Mouse (Mus musculus): ENCODE results near the gene Filip1l. TPM values are rescaled to one million over a fixed set of nuclear protein-coding genes. Genes with fewer than 3 reads are reported as not detected.

Gene Filip1l
- polyA plus RNA-seq, 1 experiment from 2014 or later = 26.0 TPM

DNA sequence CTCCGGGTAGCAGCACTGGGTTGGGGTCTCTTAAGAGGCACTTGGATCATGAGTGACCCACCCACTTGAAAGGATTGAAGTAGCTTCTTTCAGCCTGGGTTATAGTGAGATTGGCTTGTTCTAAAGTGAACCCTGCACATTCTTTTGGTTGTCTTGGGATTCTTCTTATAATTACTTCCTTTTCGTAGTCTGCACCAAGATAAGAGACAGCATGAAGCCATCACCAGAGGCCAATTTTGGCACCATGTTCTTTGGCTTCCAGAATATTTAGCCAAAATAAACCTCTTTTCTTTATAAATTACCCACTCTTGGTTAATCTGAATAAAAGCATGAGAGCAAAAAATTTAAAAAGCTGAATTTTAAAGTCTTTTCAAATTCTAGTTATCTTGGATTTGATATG lies 117.0 kb downstream of the Filip1l start:
- H3K4me3 ChIP-seq (ENCODE audit: low read depth, low read length) = no peak overlapping the region
- no peaks in the 10 kb centered on the region for H3K9me3 ChIP-seq (replicated peaks; ENCODE audit: control insufficient read depth, low read length)
- H3K27ac ChIP-seq (ENCODE audit: low read depth, low read length) = no peak overlapping the region
- H3K27me3 ChIP-seq (ENCODE audit: control insufficient read depth, insufficient read depth, low read length) = no peaks in the 10 kb centered on the region
- no peak overlapping the region for H3K4me2 ChIP-seq
- H3K9ac ChIP-seq (ENCODE audit: low read depth, low read length) = no peak overlapping the region
- no peaks in the 10 kb centered on the region for H3K36me3 ChIP-seq (ENCODE audit: control insufficient read depth, insufficient read depth, low read length)
- WGBS (ENCODE audit: insufficient replicate concordance) = 77% methylated on average over 2 of the region's 2 CpGs
- ATAC-seq (replicated peaks; ENCODE audit: insufficient number of reproducible peaks, low FRiP score, low TSS enrichment) = no peak
- no peaks in the 10 kb centered on the region for H3K4me1 ChIP-seq (ENCODE audit: control insufficient read depth, insufficient read depth, low read length)

- H3K9me3 ChIP-seq (replicated peaks; ENCODE audit: control insufficient read depth, low read length) = no peaks in the 10 kb centered on the region
- H3K4me1 ChIP-seq (ENCODE audit: control insufficient read depth, insufficient read depth, low read length) = no peaks in the 10 kb centered on the region
- H3K27me3 ChIP-seq (ENCODE audit: control insufficient read depth, insufficient read depth, low read length) = no peaks in the 10 kb centered on the region
- no peak overlapping the region for H3K4me3 ChIP-seq (ENCODE audit: low read depth, low read length)
- 85% methylated on average over 12 of the region's 12 CpGs for WGBS (ENCODE audit: insufficient replicate concordance)
- H3K4me2 ChIP-seq = no peak overlapping the region
- no peak overlapping the region for H3K9ac ChIP-seq (ENCODE audit: low read depth, low read length)
- H3K27ac ChIP-seq (ENCODE audit: low read depth, low read length) = no peak overlapping the region
- no peaks in the 10 kb centered on the region for H3K36me3 ChIP-seq (ENCODE audit: control insufficient read depth, insufficient read depth, low read length)
- ATAC-seq (replicated peaks; ENCODE audit: insufficient number of reproducible peaks, low FRiP score, low TSS enrichment) = no peak
Observed at GRCm38 (mm10) chr16:57470286-57470830, 117.5 kb downstream of the Filip1l start.

- no peaks in the 10 kb centered on the region for H3K4me1 ChIP-seq (ENCODE audit: control insufficient read depth, insufficient read depth, low read length)
- H3K27ac ChIP-seq (ENCODE audit: low read depth, low read length) = no peak overlapping the region
- no peaks in the 10 kb centered on the region for H3K27me3 ChIP-seq (ENCODE audit: control insufficient read depth, insufficient read depth, low read length)
- 0 out of 2 replicates have a peak, but pooled peaks cover 2% of the 10 kb centered on the region for H3K9me3 ChIP-seq (replicated peaks; ENCODE audit: control insufficient read depth, low read length)
- H3K4me2 ChIP-seq = no peak overlapping the region
- H3K36me3 ChIP-seq (ENCODE audit: control insufficient read depth, insufficient read depth, low read length) = no peaks in the 10 kb centered on the region
- H3K4me3 ChIP-seq (ENCODE audit: low read depth, low read length) = no peak overlapping the region
- no peak overlapping the region for H3K9ac ChIP-seq (ENCODE audit: low read depth, low read length)
- ATAC-seq (replicated peaks; ENCODE audit: insufficient number of reproducible peaks, low FRiP score, low TSS enrichment) = no peak
Observed at GRCm38 (mm10) chr16:57471071-57471470, 118.2 kb downstream of the Filip1l start.

GRCm38 (mm10) chr16:57473415-57474085 lies 120.7 kb downstream of the Filip1l start:
- 31% methylated on average over 10 of the region's 10 CpGs for WGBS (ENCODE audit: insufficient replicate concordance)
- H3K4me3 ChIP-seq (ENCODE audit: low read depth, low read length) = no peak overlapping the region
- no peaks in the 10 kb centered on the region for H3K4me1 ChIP-seq (ENCODE audit: control insufficient read depth, insufficient read depth, low read length)
- H3K9ac ChIP-seq (ENCODE audit: low read depth, low read length) = no peak overlapping the region
- H3K4me2 ChIP-seq = no peak overlapping the region
- no peak for ATAC-seq (replicated peaks; ENCODE audit: insufficient number of reproducible peaks, low FRiP score, low TSS enrichment)
- H3K36me3 ChIP-seq (ENCODE audit: control insufficient read depth, insufficient read depth, low read length) = no peaks in the 10 kb centered on the region
- no peaks in the 10 kb centered on the region for H3K27me3 ChIP-seq (ENCODE audit: control insufficient read depth, insufficient read depth, low read length)
- H3K9me3 ChIP-seq (replicated peaks; ENCODE audit: control insufficient read depth, low read length) = peaks cover 6% of the 10 kb centered on the region
- H3K27ac ChIP-seq (ENCODE audit: low read depth, low read length) = no peak overlapping the region

DNA sequence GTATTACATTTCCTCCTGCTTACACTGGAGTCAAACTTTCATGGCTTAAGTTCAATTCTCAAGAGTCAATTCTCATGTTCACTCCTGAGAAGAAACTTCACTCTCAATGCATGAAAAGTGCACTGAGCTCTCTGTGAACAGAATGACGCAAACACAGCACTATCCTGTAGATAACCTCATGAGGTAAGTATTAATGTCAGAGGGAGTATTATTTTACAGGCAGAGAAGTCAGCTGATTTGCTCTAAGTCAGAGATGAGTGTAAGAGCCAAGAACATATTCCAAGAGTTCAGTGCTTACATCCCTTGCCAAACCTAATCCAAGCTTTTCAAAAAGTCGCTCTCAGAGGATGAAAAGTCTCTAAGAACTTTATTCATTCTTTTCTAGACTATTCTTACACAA lies 125.6 kb downstream of the Filip1l start:
- Histone ChIP-seq H3K4me3 (ENCODE audit: low read depth, low read length) (no peak overlapping the region), H3K9me3 (replicated peaks; ENCODE audit: control insufficient read depth, low read length) (peaks cover 6% of the 10 kb centered on the region), H3K9ac (ENCODE audit: low read depth, low read length) (no peak overlapping the region), H3K36me3 (ENCODE audit: control insufficient read depth, insufficient read depth, low read length) (no peaks in the 10 kb centered on the region), H3K4me1 (ENCODE audit: control insufficient read depth, insufficient read depth, low read length) (peaks cover 6% of the 10 kb centered on the region), H3K27me3 (ENCODE audit: control insufficient read depth, insufficient read depth, low read length) (no peaks in the 10 kb centered on the region), H3K27ac (ENCODE audit: low read depth, low read length) (no peak overlapping the region), H3K4me2 (no peak overlapping the region)
- WGBS (ENCODE audit: insufficient replicate concordance) = 79% methylated on average over 2 of the region's 2 CpGs
- no peak for ATAC-seq (replicated peaks; ENCODE audit: insufficient number of reproducible peaks, low FRiP score, low TSS enrichment)

DNA sequence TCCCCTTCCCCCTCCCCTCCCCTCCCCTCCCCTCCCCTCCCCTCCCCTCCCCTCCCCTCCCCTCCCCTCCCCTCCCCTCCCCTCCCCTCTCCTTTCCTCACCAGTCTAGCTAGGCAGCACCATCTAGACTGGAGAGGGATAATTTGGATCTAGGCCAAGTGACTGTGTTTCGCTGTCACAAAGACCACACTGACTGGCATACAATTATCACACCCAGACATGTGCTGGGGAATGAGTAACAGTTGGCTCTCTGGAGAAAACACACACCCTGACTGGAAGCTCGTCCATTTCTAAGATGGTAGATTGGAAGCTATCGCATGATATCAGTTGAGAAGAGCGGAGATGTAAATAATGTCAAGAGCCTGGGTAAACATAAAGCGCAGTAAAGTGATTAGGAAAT lies 126.9 kb downstream of the Filip1l start:
- no peaks in the 10 kb centered on the region for H3K27me3 ChIP-seq (ENCODE audit: control insufficient read depth, insufficient read depth, low read length)
- 40% methylated on average over 5 of the region's 5 CpGs for WGBS (ENCODE audit: insufficient replicate concordance)

GRCm38 (mm10) chr16:57482264-57482663 lies 129.4 kb downstream of the Filip1l start:
- Histone ChIP-seq H3K9me3 (replicated peaks; ENCODE audit: control insufficient read depth, low read length) (no peaks in the 10 kb centered on the region), H3K27me3 (ENCODE audit: control insufficient read depth, insufficient read depth, low read length) (no peaks in the 10 kb centered on the region), H3K27ac (ENCODE audit: low read depth, low read length) (no peak overlapping the region), H3K4me3 (ENCODE audit: low read depth, low read length) (no peak overlapping the region), H3K9ac (ENCODE audit: low read depth, low read length) (no peak overlapping the region), H3K36me3 (ENCODE audit: control insufficient read depth, insufficient read depth, low read length) (no peaks in the 10 kb centered on the region), H3K4me2 (no peak overlapping the region), H3K4me1 (ENCODE audit: control insufficient read depth, insufficient read depth, low read length) (peaks cover 14% of the 10 kb centered on the region)
- 59% methylated on average over 6 of the region's 6 CpGs for WGBS (ENCODE audit: insufficient replicate concordance)
- ATAC-seq (replicated peaks; ENCODE audit: insufficient number of reproducible peaks, low FRiP score, low TSS enrichment) = no peak

More for the DNA sequence above, 126.9 kb downstream of the Filip1l start:
- no peaks in the 10 kb centered on the region for H3K36me3 ChIP-seq (ENCODE audit: control insufficient read depth, insufficient read depth, low read length)
- no peak overlapping the region for H3K27ac ChIP-seq (ENCODE audit: low read depth, low read length)
- H3K4me3 ChIP-seq (ENCODE audit: low read depth, low read length) = no peak overlapping the region
- ATAC-seq (replicated peaks; ENCODE audit: insufficient number of reproducible peaks, low FRiP score, low TSS enrichment) = 0 out of 2 replicates have a peak, but pooled peaks have one; percentile 31
- no peak overlapping the region for H3K9ac ChIP-seq (ENCODE audit: low read depth, low read length)
- peaks cover 14% of the 10 kb centered on the region for H3K4me1 ChIP-seq (ENCODE audit: control insufficient read depth, insufficient read depth, low read length)
- no peak overlapping the region for H3K4me2 ChIP-seq
- H3K9me3 ChIP-seq (replicated peaks; ENCODE audit: control insufficient read depth, low read length) = peaks cover 6% of the 10 kb centered on the region

DNA sequence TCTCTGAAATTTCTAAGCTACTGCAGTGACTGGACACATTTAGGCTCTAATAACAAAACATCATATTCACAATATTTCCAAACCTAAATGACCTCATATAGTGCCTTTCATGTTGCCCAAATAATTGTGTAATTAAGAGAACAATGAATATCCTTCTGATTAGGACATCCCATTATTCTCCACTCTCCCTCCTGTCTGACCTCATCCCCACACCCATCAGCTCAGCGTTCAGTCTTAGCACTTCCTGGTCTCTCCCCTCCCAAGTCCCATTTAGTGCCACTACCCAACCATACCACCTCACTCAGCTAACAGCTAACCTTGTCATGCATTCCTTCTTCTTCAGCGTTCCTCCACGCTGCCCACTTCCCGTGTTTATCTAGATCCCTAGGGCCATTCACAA lies 130.0 kb downstream of the Filip1l start:
- H3K27me3 ChIP-seq (ENCODE audit: control insufficient read depth, insufficient read depth, low read length) = no peaks in the 10 kb centered on the region
- H3K4me2 ChIP-seq = no peak overlapping the region
- 28% methylated on average over 4 of the region's 4 CpGs for WGBS (ENCODE audit: insufficient replicate concordance)
- H3K4me3 ChIP-seq (ENCODE audit: low read depth, low read length) = no peak overlapping the region
- H3K4me1 ChIP-seq (ENCODE audit: control insufficient read depth, insufficient read depth, low read length) = peaks cover 14% of the 10 kb centered on the region
- H3K27ac ChIP-seq (ENCODE audit: low read depth, low read length) = no peak overlapping the region
- H3K9ac ChIP-seq (ENCODE audit: low read depth, low read length) = no peak overlapping the region
- no peak for ATAC-seq (replicated peaks; ENCODE audit: insufficient number of reproducible peaks, low FRiP score, low TSS enrichment)
- H3K9me3 ChIP-seq (replicated peaks; ENCODE audit: control insufficient read depth, low read length) = no peaks in the 10 kb centered on the region
- H3K36me3 ChIP-seq (ENCODE audit: control insufficient read depth, insufficient read depth, low read length) = no peaks in the 10 kb centered on the region

GRCm38 (mm10) chr16:57483503-57483902 lies 130.6 kb downstream of the Filip1l start:
- no peaks in the 10 kb centered on the region for H3K27me3 ChIP-seq (ENCODE audit: control insufficient read depth, insufficient read depth, low read length)
- no peak overlapping the region for H3K27ac ChIP-seq (ENCODE audit: low read depth, low read length)
- no peak overlapping the region for H3K9ac ChIP-seq (ENCODE audit: low read depth, low read length)
- peaks cover 14% of the 10 kb centered on the region for H3K4me1 ChIP-seq (ENCODE audit: control insufficient read depth, insufficient read depth, low read length)
- H3K4me3 ChIP-seq (ENCODE audit: low read depth, low read length) = no peak overlapping the region
- WGBS (ENCODE audit: insufficient replicate concordance) = 41% methylated on average over 2 of the region's 2 CpGs
- H3K9me3 ChIP-seq (replicated peaks; ENCODE audit: control insufficient read depth, low read length) = no peaks in the 10 kb centered on the region
- H3K4me2 ChIP-seq = no peak overlapping the region
- no peaks in the 10 kb centered on the region for H3K36me3 ChIP-seq (ENCODE audit: control insufficient read depth, insufficient read depth, low read length)
- ATAC-seq (replicated peaks; ENCODE audit: insufficient number of reproducible peaks, low FRiP score, low TSS enrichment) = no peak

All from heart, embryonic 11.5 days (tissue).